Comparison of ENCODE assay signal across 8 mouse cellular contexts in the genomic region with DNA sequence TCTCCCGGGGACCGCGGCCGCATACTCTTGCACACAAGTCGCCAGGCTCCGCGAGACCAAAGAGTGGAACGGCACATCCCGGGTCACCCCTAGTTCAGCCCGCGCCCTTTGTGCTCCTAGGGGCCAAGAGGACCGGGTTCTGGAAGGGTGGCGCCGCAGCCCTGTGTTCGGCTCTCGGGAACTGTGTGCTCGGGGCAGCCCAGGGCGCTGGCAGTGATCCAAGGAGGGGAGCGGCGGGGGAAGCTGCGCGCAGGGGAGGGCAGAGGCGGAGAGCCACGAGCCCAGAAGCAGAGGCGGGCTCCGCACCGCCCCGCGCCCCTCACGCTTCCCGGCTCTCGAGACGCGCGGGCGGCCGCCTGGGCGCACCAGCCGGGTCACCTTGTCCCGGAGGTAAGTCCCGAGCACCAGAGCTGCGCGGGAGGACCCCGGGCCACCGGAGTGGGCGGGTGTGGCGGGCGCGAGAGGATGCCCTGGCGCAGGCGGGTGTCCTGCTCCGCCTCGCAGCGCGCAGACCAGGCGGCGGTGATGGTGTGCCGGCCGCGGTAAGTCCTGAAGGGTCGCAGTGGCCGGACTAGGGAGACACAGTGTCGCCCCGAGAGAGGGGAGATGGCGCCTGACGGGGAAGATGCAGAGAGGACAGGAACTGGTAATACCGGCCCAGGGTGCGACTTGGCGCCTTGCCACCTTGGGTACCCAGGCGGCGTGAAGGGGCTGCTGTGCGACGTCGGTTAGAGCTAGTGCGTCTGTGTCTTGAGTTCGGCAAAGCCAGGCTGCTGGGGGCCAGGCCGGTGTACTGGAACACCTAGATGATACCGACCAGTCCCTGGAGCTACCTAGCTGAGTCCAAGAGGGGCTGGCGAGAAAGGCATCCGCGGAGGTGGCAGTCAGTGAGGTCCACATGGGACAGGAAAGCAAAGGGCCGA. TPM values are rescaled to one million over a fixed set of nuclear protein-coding genes. Genes with fewer than 3 reads are reported as not detected.
DNase-seq lines count a peak whose midpoint lies in the region; ATAC-seq lines count a peak whose summit lies in the region.

Gene C530025M09Rik, minus strand, starts transcription at position 678 of the 923 bp plus-strand sequence.

- H3K27me3 ChIP-seq in kidney, embryonic 14.5 days (ENCODE audit: control insufficient read depth, insufficient read depth, low read length): peaks cover 44% of the 10 kb centered on the region
- H3K27me3 ChIP-seq in intestine, embryonic 15.5 days (replicated peaks): peaks cover 39% of the 10 kb centered on the region

- peak within 1 kb of the TSS; percentile 45 for H3K9ac ChIP-seq in kidney, embryonic 14.5 days (ENCODE audit: low read depth, low read length)
- H3K9ac ChIP-seq in intestine, embryonic 15.5 days: peak within 1 kb of the TSS; percentile 30

- H3K27ac ChIP-seq in kidney, embryonic 14.5 days (ENCODE audit: low read depth, low read length): no peak within 1 kb of the TSS
- H3K27ac ChIP-seq in intestine, embryonic 15.5 days: no peak within 1 kb of the TSS

- H3K4me1 ChIP-seq in kidney, embryonic 14.5 days (ENCODE audit: control insufficient read depth, insufficient read depth, low read length): peaks cover 9% of the 10 kb centered on the region; the same call in 1 of the 2 replicates
- peaks cover 17% of the 10 kb centered on the region; the same call in 1 of the 2 replicates for H3K4me1 ChIP-seq in intestine, embryonic 15.5 days (replicated peaks)

- ATAC-seq in kidney, embryonic 14.5 days (ENCODE audit: low FRiP score, low TSS enrichment): peak; percentile 86
- peak; percentile 92 for ATAC-seq in intestine, embryonic 15.5 days
- ATAC-seq in monocyte, adult 5-6 weeks (replicated peaks; ENCODE audit: insufficient number of reproducible peaks, low FRiP score, low TSS enrichment, poor library complexity, severe bottlenecking): no peak

- under 1% methylated on average over 72 of the region's 82 CpGs for WGBS in kidney, embryonic 14.5 days
- under 1% methylated on average over 75 of the region's 82 CpGs for WGBS in intestine, embryonic 15.5 days

- H3K4me2 ChIP-seq in kidney, embryonic 14.5 days (replicated peaks; ENCODE audit: low read depth, low read length): peak within 1 kb of the TSS; percentile 96
- peak within 1 kb of the TSS; percentile 91 for H3K4me2 ChIP-seq in intestine, embryonic 15.5 days (replicated peaks)

- peak within 1 kb of the TSS; percentile 55 for H3K4me3 ChIP-seq in kidney, embryonic 14.5 days (ENCODE audit: low read length)
- peak within 1 kb of the TSS; percentile 48 for H3K4me3 ChIP-seq in intestine, embryonic 15.5 days (replicated peaks)

- H3K9me3 ChIP-seq in kidney, embryonic 14.5 days (ENCODE audit: control insufficient read depth, low read length): no peaks in the 10 kb centered on the region
- no peaks in the 10 kb centered on the region for H3K9me3 ChIP-seq in intestine, embryonic 15.5 days

- no peak for DNase-seq in kidney, adult 9 months
- DNase-seq in cerebellum, adult 9-10 months: peak; percentile 74
- DNase-seq in forelimb bud, embryonic 11.5 days (ENCODE audit: low read depth, low spot score): peak; percentile 44
- peak; percentile 37 for DNase-seq in liver
- peak; percentile 18 for DNase-seq in ovary, postnatal 36 days (ENCODE audit: low spot score)

- no peaks in the 10 kb centered on the region for H3K36me3 ChIP-seq in kidney, embryonic 14.5 days (ENCODE audit: control insufficient read depth, insufficient read depth, low read length)
- H3K36me3 ChIP-seq in intestine, embryonic 15.5 days: no peaks in the 10 kb centered on the region

RNA-seq across cellular contexts. Expression of gene C530025M09Rik, which starts in this region (rescaled TPM):
- not detected in 2 replicates for polyA plus RNA-seq in kidney, embryonic 14.5 days (2014; fragmentation: Nextera tagmentation; extraction: Ambion mirVana)
- polyA plus RNA-seq in intestine, embryonic 15.5 days (2015; fragmentation: Nextera tagmentation; extraction: Ambion mirVana): 0.25 TPM in 1 of 2 replicates, not detected in the other
- not detected in 3 replicates for total RNA-seq in monocyte, adult 5-6 weeks (2017)

Comparison
In these comparisons a context has a peak if more than half of its experiments do, and no peak if none do; other contexts are left out.
1. Peak in ATAC-seq, H3K4me3 ChIP-seq, H3K9ac ChIP-seq and H3K4me2 ChIP-seq in kidney, embryonic 14.5 days; RNA of the gene not detected or under 1 TPM.
2. Peak in ATAC-seq, H3K4me3 ChIP-seq, H3K9ac ChIP-seq and H3K4me2 ChIP-seq in intestine, embryonic 15.5 days; RNA of the gene not detected or under 1 TPM.